Mouse (Mus musculus) ES-Bruce4 (cell line): Measurements from ENCODE around the gene Nfasc.

Source experiments
- CTCF ChIP-seq: IDR thresholded peaks from one replicate; pipeline ENCODE4 v1.8.1; 2011; ENCODE audit warnings: low read depth, low read length
- POLR2A ChIP-seq: IDR thresholded peaks from one replicate; pipeline ENCODE4 v1.8.1; 2011; ENCODE audit warnings: low read length; ENCODE audit not compliant: insufficient read depth

- TF ChIP-seq POLR2A (no peak), CTCF (no peak)
Measured at GRCm38 (mm10) chr1:132629611-132630370, 111.8 kb downstream of the Nfasc start.
